Mouse (Mus musculus) bone marrow, adult 2 months (tissue): ENCODE data around the gene Cd209c. TPM values are rescaled to one million over a fixed set of nuclear protein-coding genes. Genes with fewer than 3 reads are reported as not detected.
A peak's percentile ranks its signal among the peaks of the same experiment; 100 is the strongest.

Experiments used
- H3K27ac ChIP-seq: fragments of 200-500 bp; 2 replicates; pipeline ENCODE4 v1.5.1; 2012; ENCODE audit warnings: low read depth, mild to moderate bottlenecking, control low read depth, inconsistent platforms, low read length; ENCODE audit not compliant: control insufficient read depth, poor library complexity, insufficient read depth
- H3K4me1 ChIP-seq: fragments of 200-500 bp; 2 replicates; pipeline ENCODE4 v1.6.1; 2011; ENCODE audit warnings: low read length; ENCODE audit not compliant: control insufficient read depth, insufficient read depth
- H3K4me3 ChIP-seq: fragments of 200-500 bp; replicated peaks from 2 replicates; pipeline ENCODE3; 2011; ENCODE audit warnings: mild to moderate bottlenecking, low read depth, low read length, control low read depth; ENCODE audit not compliant: control insufficient read depth
- CTCF ChIP-seq: fragments of 200-500 bp; IDR thresholded peaks from 2 replicates; pipeline ENCODE4 v1.5.1; 2011; ENCODE audit warnings: low read length, control low read depth; ENCODE audit not compliant: control insufficient read depth, insufficient read depth
- POLR2A ChIP-seq: fragments of 200-500 bp; IDR thresholded peaks from 2 replicates; pipeline ENCODE4 v1.6.1; 2011; ENCODE audit warnings: low read depth, mild to moderate bottlenecking, control low read depth, low read length, borderline replicate concordance; ENCODE audit not compliant: control insufficient read depth
- WGBS: fragments of 180-500 bp; shearing (Covaris S2); methylation state at CpG from one replicate; pipeline ENCODE4 v1.1.7; 2018; 5-methylcytosine and 5-hydroxymethylcytosine counted together
- polyA plus RNA-seq: library from polyadenylated mRNA; stranded (reverse); fragments of >200 nt; gene quantifications from 2 replicates; pipeline ENCODE4 v1.2.4, GENCODE M21; 2011; ENCODE audit warnings: low replicate concordance; ENCODE audit not compliant: missing spikeins, insufficient read depth, insufficient read length

The Cd209c gene
- polyA plus RNA-seq = 2.3 TPM in 1 of 2 replicates, not detected in the other

GRCm38 (mm10) chr8:3954646-3955045, at the start of gene Cd209c:
Gene Cd209c (minus strand): TSS chr8:3954746.
- Histone ChIP-seq H3K4me1 (no peaks in the 10 kb centered on the region), H3K27ac (no peak within 1 kb of the TSS), H3K4me3 (no peak within 1 kb of the TSS)
- TF ChIP-seq POLR2A = no peak
- TF ChIP-seq CTCF = no peak
- 64% methylated on average over 1 of the region's 1 CpGs for WGBS

GRCm38 (mm10) chr8:3994219-3994618, 39.7 kb upstream of the Cd209c start:
- TF ChIP-seq POLR2A (no peak), CTCF (no peak)
- Histone ChIP-seq H3K4me1 (no peaks in the 10 kb centered on the region), H3K27ac (no peak overlapping the region), H3K4me3 (no peak overlapping the region)
- 39% methylated on average over 42 of the region's 42 CpGs for WGBS

- Histone ChIP-seq H3K4me1 (no peaks in the 10 kb centered on the region), H3K4me3 (no peak overlapping the region), H3K27ac (no peak overlapping the region)
- TF ChIP-seq POLR2A (no peak), CTCF (peak; percentile 51)
- WGBS = 35% methylated on average over 1 of the region's 1 CpGs
Measured at GRCm38 (mm10) chr8:3956037-3956436, 1.5 kb upstream of the Cd209c start.

- WGBS = 44% methylated on average over 3 of the region's 3 CpGs
- TF ChIP-seq POLR2A (no peak), CTCF (no peak)
- Histone ChIP-seq H3K4me3 (no peak overlapping the region), H3K27ac (no peak overlapping the region), H3K4me1 (no peaks in the 10 kb centered on the region)
Measured at GRCm38 (mm10) chr8:3940023-3940422, 14.5 kb downstream of the Cd209c start.

GRCm38 (mm10) chr8:3926744-3927143, 27.8 kb downstream of the Cd209c start, which contains the start of gene Cd209b:
Gene Cd209b (minus strand): TSS chr8:3926844.
- WGBS = 81% methylated on average over 3 of the region's 3 CpGs
- H3K4me1 ChIP-seq = no peaks in the 10 kb centered on the region
- H3K27ac ChIP-seq = no peak within 1 kb of the TSS
- H3K4me3 ChIP-seq = no peak within 1 kb of the TSS
- no peak for TF ChIP-seq CTCF
- TF ChIP-seq POLR2A = no peak

Other genes with a start within 250 kb of the Cd209c start
- gene Clec4g, start 234.1 kb downstream of the Cd209c start, polyA plus RNA-seq = not detected in 2 replicates
- gene Cd209a, start 205.8 kb downstream of the Cd209c start, polyA plus RNA-seq = 1.3 and 3.4 TPM in 2 replicates
- not detected in 2 replicates for gene Cd209e, start 100.4 kb downstream of the Cd209c start, polyA plus RNA-seq
- 2.2 and 3.1 TPM in 2 replicates for gene Cd209d, start 76.2 kb downstream of the Cd209c start, polyA plus RNA-seq
- gene Cd209b, start 27.9 kb downstream of the Cd209c start, polyA plus RNA-seq = not detected in 2 replicates
- gene Cd209f, start 151.1 kb upstream of the Cd209c start, polyA plus RNA-seq = 6.1 and 12.5 TPM in 2 replicates
- gene Cd209g, start 179.4 kb upstream of the Cd209c start, polyA plus RNA-seq = 1.4 TPM in 1 of 2 replicates, not detected in the other
- gene Evi5l, start 211.8 kb upstream of the Cd209c start, polyA plus RNA-seq = 8.7 and 8.8 TPM in 2 replicates